Mouse (Mus musculus): ENCODE measurements around the gene Chrng. TPM values are rescaled to one million over a fixed set of nuclear protein-coding genes. Genes with fewer than 3 reads are reported as not detected.

The Chrng gene
- total RNA-seq, 2 experiments from 2014 or later = not detected

DNA sequence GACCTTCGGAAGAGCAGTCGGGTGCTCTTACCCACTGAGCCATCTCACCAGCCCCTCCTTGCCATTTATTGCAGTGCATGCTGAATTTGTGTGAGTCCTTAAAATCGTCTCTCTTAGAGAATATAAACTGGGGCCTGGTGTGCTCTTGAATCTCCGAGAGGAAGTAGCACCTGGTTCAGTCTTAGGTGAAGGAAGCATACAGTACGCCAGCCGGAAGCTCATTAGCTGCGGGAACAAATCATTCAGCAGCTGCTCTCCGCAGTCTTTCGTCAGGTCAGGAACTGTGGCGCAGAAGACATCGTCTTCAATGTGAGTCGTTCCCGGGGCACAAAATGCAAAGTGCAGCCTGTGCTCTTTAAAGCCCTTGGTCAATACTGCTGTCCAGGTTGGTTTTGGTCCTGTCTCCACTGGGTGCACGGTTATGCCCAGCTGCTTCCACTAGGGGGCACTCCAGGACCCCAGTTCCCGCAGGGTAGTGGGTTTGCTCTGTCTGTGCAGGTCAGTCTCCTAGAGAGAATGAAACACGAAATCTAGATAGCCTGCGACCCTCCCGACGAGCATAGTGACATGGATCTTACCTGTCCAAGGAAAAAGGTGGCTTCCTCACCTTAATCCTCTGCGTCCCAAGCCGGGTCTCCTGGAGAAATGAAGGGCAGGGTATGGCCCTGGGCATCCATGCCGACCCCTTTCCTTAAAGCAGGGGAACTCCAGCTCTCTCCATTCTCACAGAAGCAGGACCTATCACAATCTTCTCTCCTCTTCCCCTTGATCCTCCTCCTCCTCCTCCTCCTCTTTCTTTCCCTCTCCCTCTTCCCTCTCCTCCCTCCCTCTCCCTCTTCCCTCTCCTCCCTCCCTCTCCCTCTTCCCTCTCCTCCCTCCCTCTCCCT is 41.7 kb downstream of the Chrng start:
- peak; percentile 41 for DNase-seq (ENCODE audit: low spot score)

DNA sequence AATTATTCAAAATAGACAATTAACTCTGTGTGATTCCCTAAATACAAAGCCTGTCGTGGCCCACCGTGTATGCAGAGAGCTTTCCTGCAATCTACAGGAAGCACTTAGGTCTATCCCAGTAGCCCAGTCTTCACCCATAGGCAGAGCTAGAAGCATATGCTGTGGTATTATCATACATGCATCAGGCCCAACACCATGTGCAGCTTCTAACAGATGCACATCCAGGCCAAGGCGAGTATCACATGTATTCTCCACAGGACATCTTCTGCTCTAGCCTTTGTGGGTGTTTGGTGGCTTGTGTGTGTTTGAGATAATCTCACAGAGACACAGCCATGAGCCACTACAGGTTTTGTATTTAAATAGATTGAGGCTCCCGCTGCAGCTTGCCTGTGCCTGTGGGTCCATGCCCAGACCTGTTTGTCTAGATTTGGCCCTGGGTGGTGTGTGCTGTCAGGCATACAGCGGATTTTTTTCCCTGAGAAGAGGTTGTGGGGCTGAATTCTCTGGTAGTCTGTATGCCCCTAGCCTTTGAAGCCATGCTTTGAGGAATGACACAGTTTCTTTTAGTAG is 47.7 kb downstream of the Chrng start:
- intact Hi-C loops (cut with DNase I) = no loop called here
- DNase-seq (ENCODE audit: low spot score) = no peak

More for the DNA sequence above, 41.7 kb downstream of the Chrng start:
- intact Hi-C loops (cut with DNase I) = loop anchor here (1.0 to 10.0 kb wide), 3 partner anchors 47 to 169 kb away; no protein-coding TSS in a partner anchor

DNA sequence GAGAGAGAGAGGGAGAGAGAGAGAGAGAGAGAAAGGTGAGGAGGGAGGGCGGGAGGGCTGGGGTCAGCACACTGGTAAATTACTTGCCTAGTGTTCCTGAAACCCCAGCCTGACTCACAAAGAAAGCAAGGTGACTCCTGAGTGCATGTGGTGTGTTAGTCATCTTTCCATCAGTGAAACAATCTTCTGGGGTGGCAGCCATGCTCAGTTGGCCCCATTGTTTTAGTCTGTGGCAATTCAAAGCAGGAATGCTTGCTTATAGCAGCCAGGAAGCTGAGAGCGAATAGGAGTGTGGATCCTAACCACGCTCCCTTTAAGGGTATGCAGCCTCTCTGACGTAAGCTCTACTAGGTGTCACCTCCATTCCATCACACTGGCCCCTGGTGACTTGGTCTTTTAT is 50.7 kb downstream of the Chrng start:
- intact Hi-C loops (cut with DNase I) = no loop called here
- DNase-seq (ENCODE audit: low spot score) = no peak

DNA sequence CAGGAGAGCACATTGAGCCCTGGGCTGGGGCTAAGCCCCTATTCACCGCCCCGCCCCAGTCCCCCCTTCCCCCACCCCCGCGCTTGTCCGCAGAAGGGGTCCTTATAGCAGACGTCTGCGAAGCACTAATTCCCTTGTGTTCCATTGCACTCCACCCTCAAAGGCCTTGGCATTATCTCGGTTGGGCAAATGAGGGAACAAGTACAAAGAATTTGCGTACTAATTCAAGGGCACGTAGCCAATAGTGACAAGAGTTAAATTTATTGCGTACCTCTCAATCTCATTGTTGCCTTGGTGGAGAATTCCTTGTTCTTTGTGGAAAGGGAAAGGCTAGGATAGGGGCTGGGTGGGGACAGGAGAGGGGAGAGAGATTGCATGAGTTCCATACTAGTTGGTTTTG is 53.2 kb downstream of the Chrng start:
- DNase-seq (ENCODE audit: low spot score) = no peak
- intact Hi-C loops (cut with DNase I) = loop anchor here (1.0 kb wide), 1 partner anchor 36 kb away; no protein-coding TSS in a partner anchor

DNA sequence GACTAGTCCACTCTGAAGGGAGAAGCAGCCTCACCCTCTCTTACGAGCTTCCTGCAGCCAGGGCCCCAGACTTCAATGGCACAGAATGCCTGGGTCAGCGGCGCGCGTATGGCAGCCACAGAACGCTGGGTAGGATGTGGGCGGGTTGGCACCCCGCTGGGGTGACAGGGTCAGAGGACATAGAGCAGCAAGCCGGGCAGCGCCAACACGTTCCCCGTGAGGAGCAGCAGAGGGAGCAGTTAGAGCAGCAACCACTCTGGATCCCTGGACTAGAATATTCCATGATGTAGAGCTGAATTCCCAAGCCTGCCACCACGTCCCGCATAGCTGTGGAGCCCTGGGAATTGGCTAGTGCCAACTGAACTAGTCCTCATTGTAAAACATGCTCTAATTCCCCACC is 54.0 kb downstream of the Chrng start:
- no peak for DNase-seq (ENCODE audit: low spot score)
- intact Hi-C loops (cut with DNase I) = loop anchor here (1.0 kb wide), 1 partner anchor 35 kb away; no protein-coding TSS in a partner anchor

DNA sequence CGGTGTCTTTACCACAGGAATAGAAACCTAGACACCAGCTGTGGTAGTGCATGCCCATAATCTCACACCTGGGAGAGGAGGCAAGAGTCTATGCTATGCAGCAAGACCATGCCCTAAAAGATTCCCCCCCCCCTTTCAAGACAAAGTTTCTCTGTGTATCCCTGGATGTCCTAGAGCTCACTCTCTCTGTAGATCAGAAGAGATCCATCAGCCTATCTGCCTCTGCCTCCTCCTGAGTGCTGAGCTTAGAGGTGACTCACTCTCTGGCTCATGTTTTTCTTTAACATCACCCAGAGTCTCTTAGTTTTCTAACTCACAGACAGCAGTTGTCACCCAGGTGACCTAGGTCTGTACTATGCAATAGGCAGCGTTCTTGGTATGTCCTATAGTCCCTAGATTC is 54.9 kb downstream of the Chrng start:
- intact Hi-C loops (cut with DNase I) = no loop called here
- no peak for DNase-seq (ENCODE audit: low spot score)

Other genes with a start within 250 kb of the Chrng start
- not detected for gene Alppl2, start 114.7 kb upstream of the Chrng start, total RNA-seq (2021)
- not detected for gene Alpi, start 103.1 kb upstream of the Chrng start, total RNA-seq (2021)
- gene Akp3, start 79.7 kb upstream of the Chrng start, total RNA-seq (2021) = not detected
- not detected for gene Ecel1, start 48.1 kb upstream of the Chrng start, total RNA-seq (2021)
- gene Prss56, start 21.3 kb upstream of the Chrng start, total RNA-seq (2021) = not detected
- not detected for gene Chrnd, start 14.1 kb upstream of the Chrng start, total RNA-seq (2021)
- 10 to 100 TPM; 47.5 to 52.2 TPM for gene Eif4e2, start 9.3 kb downstream of the Chrng start, total RNA-seq (2021)
- gene Efhd1, start 59.7 kb downstream of the Chrng start, total RNA-seq (2021) = 1 to 10 TPM; 3.2 to 3.3 TPM
- 10 to 100 TPM; 46.5 to 46.8 TPM for gene Gigyf2, start 122.3 kb downstream of the Chrng start, total RNA-seq (2021)
- gene Kcnj13, start 190.1 kb downstream of the Chrng start, total RNA-seq (2021) = not detected